ENCODE assay signal across 10 mouse cellular contexts in genomic region chr12:74293624-74294023, GRCm38 (mm10). TPM values are rescaled to one million over a fixed set of nuclear protein-coding genes. Genes with fewer than 3 reads are reported as not detected.
A peak's percentile ranks its signal among the peaks of the same experiment; 100 is the strongest.
DNase-seq lines count a peak whose midpoint lies in the region; ATAC-seq and TF ChIP-seq lines count a peak whose summit lies in the region.
"Had no signal": no experiment of that assay in that cellular context is flagged by ENCODE, and none has a peak within 500 bp of the region (broad histone marks: within the 10 kb centered on the region; RNA-seq: fewer than 3 reads in every experiment).

No protein-coding gene starts in this region.

- no peaks in the 10 kb centered on the region for H3K36me3 ChIP-seq in heart, postnatal 0 days (replicated peaks; ENCODE audit: control insufficient read depth, insufficient read depth, low read length)
- H3K36me3 ChIP-seq in heart, embryonic 11.5 days (ENCODE audit: control insufficient read depth, insufficient read depth, low read length): no peaks in the 10 kb centered on the region
- H3K36me3 ChIP-seq: neural tube, embryonic 13.5 days had no signal

- TF ChIP-seq CTCF in heart, postnatal 0 days (IDR thresholded peaks at IDR 0.05; ENCODE audit: low read depth): peak; percentile 74

- no peaks in the 10 kb centered on the region for H3K9me3 ChIP-seq in heart, postnatal 0 days (replicated peaks; ENCODE audit: control insufficient read depth, low read length)
- H3K9me3 ChIP-seq in heart, embryonic 11.5 days (replicated peaks; ENCODE audit: control insufficient read depth, low read length): no peaks in the 10 kb centered on the region
- H3K9me3 ChIP-seq: neural tube, embryonic 13.5 days had no signal

- H3K27me3 ChIP-seq in heart, postnatal 0 days (ENCODE audit: control insufficient read depth, insufficient read depth, low read length): 0 out of 2 replicates have a peak, but pooled peaks cover 6% of the 10 kb centered on the region
- peaks cover 4% of the 10 kb centered on the region; the same call in 1 of the 2 replicates for H3K27me3 ChIP-seq in heart, embryonic 11.5 days (ENCODE audit: control insufficient read depth, insufficient read depth, low read length)

- H3K4me1 ChIP-seq in heart, postnatal 0 days (ENCODE audit: control insufficient read depth, insufficient read depth): no peaks in the 10 kb centered on the region
- no peaks in the 10 kb centered on the region for H3K4me1 ChIP-seq in heart, embryonic 11.5 days (ENCODE audit: control insufficient read depth, insufficient read depth, low read length)

- no peak overlapping the region for H3K4me3 ChIP-seq in heart, postnatal 0 days (ENCODE audit: low read depth, low read length)
- H3K4me3 ChIP-seq in heart, embryonic 11.5 days (ENCODE audit: low read depth, low read length): no peak overlapping the region
- H3K4me3 ChIP-seq: neural tube, embryonic 13.5 days had no signal

- peak; percentile 45 for DNase-seq in heart, postnatal 0 days (ENCODE audit: low spot score)
- DNase-seq in urinary bladder, postnatal 14 days (ENCODE audit: low spot score): peak; percentile 46
- DNase-seq in urinary bladder, postnatal 4 days (ENCODE audit: low spot score in 2 of 2): no peak
- DNase-seq in embryo, embryonic 11 days: peak; percentile 71
- DNase-seq in kidney, postnatal 4 days: peak; percentile 54 to 59
- peak; percentile 36 for DNase-seq in retina, postnatal 7 days (ENCODE audit: low read depth, low spot score)
- DNase-seq in thymus, postnatal 14 days: no peak

- no peak for ATAC-seq in heart, postnatal 0 days (ENCODE audit: insufficient read depth, low read depth)
- ATAC-seq in heart, embryonic 11.5 days (replicated peaks; ENCODE audit: insufficient number of reproducible peaks, low FRiP score, low TSS enrichment): no peak

- no peak overlapping the region for H3K27ac ChIP-seq in heart, postnatal 0 days (ENCODE audit: low read depth)
- H3K27ac ChIP-seq in heart, embryonic 11.5 days (ENCODE audit: low read depth, low read length): no peak overlapping the region
- H3K27ac ChIP-seq: neural tube, embryonic 13.5 days had no signal

- H3K9ac ChIP-seq in heart, postnatal 0 days (replicated peaks; ENCODE audit: low read depth, low read length): no peak overlapping the region
- H3K9ac ChIP-seq in heart, embryonic 11.5 days (ENCODE audit: low read depth, low read length): no peak overlapping the region
- H3K9ac ChIP-seq: neural tube, embryonic 13.5 days had no signal

- H3K4me2 ChIP-seq in heart, postnatal 0 days (ENCODE audit: low read depth, low read length): no peak overlapping the region
- no peak overlapping the region for H3K4me2 ChIP-seq in heart, embryonic 11.5 days
- H3K4me2 ChIP-seq: neural tube, embryonic 13.5 days had no signal

- 2% methylated on average over 4 of the region's 4 CpGs for WGBS in heart, postnatal 0 days
- 3% methylated on average over 4 of the region's 4 CpGs for WGBS in heart, embryonic 11.5 days (ENCODE audit: insufficient replicate concordance)

- no peak for TF ChIP-seq EP300 in heart, postnatal 0 days (IDR thresholded peaks at IDR 0.05; ENCODE audit: low read depth)

RNA-seq across cellular contexts. Expression of gene Gm11042, which starts 22.6 kb away (rescaled TPM):
- total RNA-seq in heart, postnatal 0 days (2014; rRNA removed; ENCODE audit: low replicate concordance): not detected in 2 replicates
- polyA plus RNA-seq in heart, postnatal 0 days (2015; fragmentation: Nextera tagmentation; extraction: Ambion mirVana): not detected in 2 replicates
- not detected in 2 replicates for polyA plus RNA-seq in heart, embryonic 11.5 days (2014; fragmentation: Nextera tagmentation; extraction: Ambion mirVana)
- total RNA-seq: layer of hippocampus, adult 8-10 months had no signal
- polyA plus RNA-seq: neural tube, embryonic 13.5 days had no signal

Comparison
In these comparisons a context has a peak if more than half of its experiments do, and no peak if none do; other contexts are left out.
1. DNase-seq: peak in heart, postnatal 0 days (single experiment), urinary bladder, postnatal 14 days (single experiment), embryo, embryonic 11 days (single experiment), kidney, postnatal 4 days (2 of 2) and retina, postnatal 7 days (single experiment); none in urinary bladder, postnatal 4 days (0 of 2) and thymus, postnatal 14 days (single experiment).